Mouse (Mus musculus) lung, embryonic 15.5 days (tissue): Measurements from ENCODE around the gene Hcn3. TPM values are rescaled to one million over a fixed set of nuclear protein-coding genes. Genes with fewer than 3 reads are reported as not detected.
A peak's percentile ranks its signal among the peaks of the same experiment; 100 is the strongest.

Experiments
- ATAC-seq: fragments of 200-750 bp; cut with Nextera tagmentation; 2 replicates; pipeline ENCODE4 v1.8.0; 2017; ENCODE audit warnings: moderate number of reproducible peaks, borderline replicate concordance; ENCODE audit not compliant: low FRiP score, low TSS enrichment; ENCODE audit errors: extremely low read depth
- H3K27ac ChIP-seq: fragments of 300-500 bp; sonication (generic); 2 replicates; pipeline ENCODE4 v1.5.1; 2015; ENCODE audit warnings: moderate library complexity, mild to moderate bottlenecking, inconsistent platforms
- H3K27me3 ChIP-seq: fragments of 300-500 bp; sonication (generic); 2 replicates; pipeline ENCODE4 v1.6.1; 2015; ENCODE audit warnings: inconsistent platforms
- H3K36me3 ChIP-seq: fragments of 300-500 bp; sonication (generic); 2 replicates; pipeline ENCODE4 v1.6.1; 2015; ENCODE audit warnings: inconsistent platforms
- H3K4me1 ChIP-seq: fragments of 300-500 bp; sonication (generic); 2 replicates; pipeline ENCODE4 v1.6.1; 2015; ENCODE audit warnings: inconsistent platforms
- H3K4me2 ChIP-seq: fragments of 300-500 bp; sonication (generic); 2 replicates; pipeline ENCODE4 v1.6.1; 2015; ENCODE audit warnings: inconsistent platforms, mild to moderate bottlenecking, moderate library complexity
- H3K4me3 ChIP-seq: fragments of 300-500 bp; sonication (generic); 2 replicates; pipeline ENCODE4 v1.5.1; 2015; ENCODE audit warnings: mild to moderate bottlenecking, inconsistent platforms
- H3K9ac ChIP-seq: fragments of 300-500 bp; sonication (generic); 2 replicates; pipeline ENCODE4 v1.6.1; 2015; ENCODE audit warnings: inconsistent platforms
- H3K9me3 ChIP-seq: fragments of 300-500 bp; sonication (generic); 2 replicates; pipeline ENCODE4 v1.6.1; 2016; ENCODE audit warnings: inconsistent platforms
- WGBS: fragments of 180-500 bp; shearing (Covaris S2); methylation state at CpG from one replicate; pipeline ENCODE4 v1.1.7; 2015; 5-methylcytosine and 5-hydroxymethylcytosine counted together
- polyA plus RNA-seq: library from polyadenylated mRNA; unstranded; fragments of >200 nt; fragmentation: Nextera tagmentation; extraction: Ambion mirVana; gene quantifications from 2 replicates; pipeline ENCODE4 v1.2.1, GENCODE M21; 2015

Gene Hcn3
- polyA plus RNA-seq, 1 experiment from 2014 or later, result 1.9 TPM

DNA sequence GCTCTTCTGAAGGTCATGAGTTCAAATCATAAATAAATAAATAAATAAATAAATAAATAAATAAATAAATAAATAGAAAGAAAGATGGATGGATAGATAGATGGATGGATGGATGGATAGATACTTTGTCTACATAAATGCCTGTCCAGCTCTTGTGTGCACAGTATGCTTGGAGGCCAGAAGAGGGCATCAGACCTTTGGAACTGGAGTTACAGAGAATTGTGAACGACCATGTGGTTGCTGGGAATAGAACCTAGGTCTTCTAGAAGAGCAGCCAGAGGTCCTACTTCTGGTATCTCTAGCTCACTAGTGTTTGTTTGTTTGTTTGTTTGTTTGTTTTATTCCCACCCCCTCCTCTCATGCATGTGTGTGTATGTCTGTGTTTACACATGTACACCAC is 33.4 kb upstream of the Hcn3 start:
- Histone ChIP-seq H3K9me3 (no peaks in the 10 kb centered on the region), H3K4me1 (peaks cover 9% of the 10 kb centered on the region; the same call in 1 of the 2 replicates), H3K9ac (no peak overlapping the region), H3K36me3 (no peaks in the 10 kb centered on the region), H3K27me3 (no peaks in the 10 kb centered on the region), H3K27ac (no peak overlapping the region), H3K4me3 (no peak overlapping the region), H3K4me2 (no peak overlapping the region)
- WGBS, result 66% methylated on average over 1 of the region's 1 CpGs
- ATAC-seq, result no peak

DNA sequence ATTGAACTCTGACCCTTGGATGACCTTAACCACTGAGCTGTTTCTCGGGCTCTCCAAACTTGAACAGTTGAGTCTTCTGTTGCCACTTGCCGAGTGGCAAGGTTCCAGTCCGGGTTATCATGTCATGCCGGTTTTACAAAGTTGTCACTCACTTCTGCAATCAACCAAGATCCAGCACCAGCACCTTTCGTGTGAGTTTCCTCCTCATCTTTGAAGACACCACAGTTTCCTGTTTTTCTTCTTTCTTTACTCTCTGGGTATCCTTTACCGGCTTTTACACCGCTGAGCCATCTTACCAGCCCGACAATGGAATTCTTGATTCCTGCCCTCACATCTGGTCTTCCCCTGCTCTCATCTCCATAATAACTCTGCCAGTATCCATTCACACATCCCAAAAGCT is 30.4 kb upstream of the Hcn3 start:
- Histone ChIP-seq H3K9me3 (no peaks in the 10 kb centered on the region), H3K36me3 (no peaks in the 10 kb centered on the region), H3K27ac (no peak overlapping the region), H3K4me1 (no peaks in the 10 kb centered on the region), H3K4me3 (no peak overlapping the region), H3K4me2 (no peak overlapping the region), H3K27me3 (no peaks in the 10 kb centered on the region), H3K9ac (no peak overlapping the region)
- WGBS, result 70% methylated on average over 8 of the region's 8 CpGs
- no peak for ATAC-seq

DNA sequence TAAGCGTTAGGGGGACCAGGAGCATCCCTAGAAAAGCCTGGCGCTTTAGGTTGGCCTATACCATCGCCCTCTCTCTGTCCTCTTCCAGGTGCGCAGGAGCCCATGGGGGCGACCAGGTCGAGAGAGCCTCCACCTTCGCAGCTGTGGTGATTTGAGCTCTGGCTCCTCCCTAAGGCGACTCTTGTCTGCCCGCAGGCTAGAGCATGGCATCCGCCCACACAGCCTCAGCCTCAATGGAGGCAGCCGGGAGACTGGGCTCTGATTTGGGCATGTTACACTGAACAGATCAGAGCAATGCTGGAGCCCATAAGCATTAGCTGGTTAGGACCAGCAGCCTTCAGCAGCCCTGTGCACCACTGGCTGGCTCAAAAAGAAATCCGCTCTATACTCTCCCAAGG is 28.5 kb upstream of the Hcn3 start:
- H3K4me2 ChIP-seq, result no peak overlapping the region

DNA sequence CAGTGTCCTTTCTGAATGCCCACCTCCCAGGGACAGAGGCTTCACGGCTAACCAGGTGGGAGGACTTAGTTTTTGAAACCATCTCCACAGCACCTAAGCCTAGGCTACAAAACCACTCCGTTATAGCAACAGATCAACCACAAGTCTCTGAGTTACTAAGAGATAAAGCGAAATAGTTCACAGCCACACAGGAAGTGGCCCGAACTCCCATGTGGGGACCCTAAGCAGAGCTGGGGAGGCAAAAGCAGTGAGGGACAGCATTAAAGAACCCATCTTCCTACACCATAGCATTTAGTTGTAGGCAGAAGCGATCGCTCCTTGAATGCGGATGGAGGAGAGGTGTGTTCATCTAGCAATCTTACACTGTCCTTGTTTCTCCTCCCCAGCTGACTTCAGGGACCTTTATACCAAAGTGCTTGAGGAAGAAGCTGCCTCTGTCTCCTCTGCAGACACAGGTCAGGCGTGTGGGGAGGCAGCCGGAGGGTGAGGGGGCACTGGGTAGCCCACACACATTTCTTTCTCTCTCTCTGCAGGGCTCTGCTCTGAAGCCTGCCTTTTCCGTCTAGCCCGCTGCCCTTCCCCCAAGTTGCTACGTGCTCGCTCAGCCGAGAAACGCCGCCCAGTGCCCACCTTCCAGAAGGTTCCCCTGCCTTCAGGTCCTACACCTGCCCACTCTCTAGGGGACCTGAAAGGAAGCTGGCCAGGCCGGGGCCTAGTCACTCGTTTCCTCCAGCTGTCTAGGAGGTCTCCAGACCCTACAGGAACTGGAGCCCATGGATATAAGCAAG is 27.9 kb upstream of the Hcn3 start:
- no peak overlapping the region for H3K4me2 ChIP-seq
- H3K9me3 ChIP-seq, result no peaks in the 10 kb centered on the region
- no peak overlapping the region for H3K9ac ChIP-seq
- no peaks in the 10 kb centered on the region for H3K27me3 ChIP-seq
- 78% methylated on average over 18 of the region's 18 CpGs for WGBS
- no peak for ATAC-seq
- H3K36me3 ChIP-seq, result no peaks in the 10 kb centered on the region
- no peak overlapping the region for H3K27ac ChIP-seq
- peaks cover 13% of the 10 kb centered on the region for H3K4me1 ChIP-seq
- H3K4me3 ChIP-seq, result no peak overlapping the region

More for the DNA sequence above, 28.5 kb upstream of the Hcn3 start:
- H3K4me3 ChIP-seq, result no peak overlapping the region
- no peaks in the 10 kb centered on the region for H3K27me3 ChIP-seq
- WGBS, result 73% methylated on average over 12 of the region's 12 CpGs
- no peaks in the 10 kb centered on the region for H3K9me3 ChIP-seq
- peaks cover 11% of the 10 kb centered on the region for H3K4me1 ChIP-seq
- no peak overlapping the region for H3K9ac ChIP-seq
- H3K36me3 ChIP-seq, result no peaks in the 10 kb centered on the region
- ATAC-seq, result no peak
- H3K27ac ChIP-seq, result no peak overlapping the region

DNA sequence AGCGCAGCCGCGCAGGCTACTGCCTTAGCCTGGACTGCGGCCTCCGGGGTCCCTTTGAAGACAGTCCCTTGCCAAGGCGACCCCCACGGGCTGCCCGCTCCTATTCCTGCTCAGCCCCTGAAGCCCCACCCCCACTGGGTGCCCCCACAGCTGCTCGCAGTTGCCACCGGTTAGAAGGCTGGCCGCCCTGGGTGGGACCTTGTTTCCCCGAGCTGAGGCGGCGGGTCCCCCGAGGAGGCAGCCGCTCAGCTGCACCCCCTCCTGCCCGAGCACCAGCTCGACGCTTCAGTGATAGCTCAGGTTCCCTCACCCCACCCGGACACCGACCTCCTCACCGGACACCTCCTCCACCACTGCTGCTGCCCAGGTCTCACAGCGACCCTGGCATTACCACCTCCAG is 27.2 kb upstream of the Hcn3 start:
- H3K36me3 ChIP-seq, result no peaks in the 10 kb centered on the region
- H3K4me2 ChIP-seq, result no peak overlapping the region
- 49% methylated on average over 23 of the region's 23 CpGs for WGBS
- ATAC-seq, result no peak
- no peaks in the 10 kb centered on the region for H3K9me3 ChIP-seq
- H3K9ac ChIP-seq, result no peak overlapping the region
- peaks cover 20% of the 10 kb centered on the region for H3K4me1 ChIP-seq
- no peaks in the 10 kb centered on the region for H3K27me3 ChIP-seq
- no peak overlapping the region for H3K27ac ChIP-seq
- H3K4me3 ChIP-seq, result no peak overlapping the region

DNA sequence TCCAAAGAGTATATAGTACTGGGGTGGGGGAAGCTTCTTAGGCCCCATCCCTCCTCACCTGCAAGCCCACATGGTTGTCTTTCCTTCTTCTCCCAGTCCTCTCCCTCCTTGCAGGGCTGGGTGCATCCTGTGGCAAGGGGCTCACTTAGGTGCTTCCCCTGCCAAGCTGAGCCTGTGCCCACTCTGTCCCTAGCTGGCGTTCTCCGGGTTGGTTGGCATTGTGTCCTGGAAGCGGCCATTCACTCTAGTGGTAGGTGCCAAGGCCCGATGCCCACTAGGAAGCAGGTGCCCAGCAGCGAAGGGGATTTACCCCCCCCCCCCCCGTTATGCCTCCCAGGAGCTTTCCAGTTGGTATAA is 23.9 kb upstream of the Hcn3 start:
- Histone ChIP-seq H3K36me3 (peaks cover 29% of the 10 kb centered on the region), H3K4me3 (peak overlapping the region; percentile 72), H3K9me3 (no peaks in the 10 kb centered on the region), H3K27me3 (no peaks in the 10 kb centered on the region), H3K4me1 (peaks cover 22% of the 10 kb centered on the region), H3K9ac (peak overlapping the region; percentile 71; the same call in 1 of the 2 replicates), H3K4me2 (peak overlapping the region; percentile 95), H3K27ac (no peak overlapping the region)
- 73% methylated on average over 6 of the region's 6 CpGs for WGBS
- ATAC-seq, result no peak

DNA sequence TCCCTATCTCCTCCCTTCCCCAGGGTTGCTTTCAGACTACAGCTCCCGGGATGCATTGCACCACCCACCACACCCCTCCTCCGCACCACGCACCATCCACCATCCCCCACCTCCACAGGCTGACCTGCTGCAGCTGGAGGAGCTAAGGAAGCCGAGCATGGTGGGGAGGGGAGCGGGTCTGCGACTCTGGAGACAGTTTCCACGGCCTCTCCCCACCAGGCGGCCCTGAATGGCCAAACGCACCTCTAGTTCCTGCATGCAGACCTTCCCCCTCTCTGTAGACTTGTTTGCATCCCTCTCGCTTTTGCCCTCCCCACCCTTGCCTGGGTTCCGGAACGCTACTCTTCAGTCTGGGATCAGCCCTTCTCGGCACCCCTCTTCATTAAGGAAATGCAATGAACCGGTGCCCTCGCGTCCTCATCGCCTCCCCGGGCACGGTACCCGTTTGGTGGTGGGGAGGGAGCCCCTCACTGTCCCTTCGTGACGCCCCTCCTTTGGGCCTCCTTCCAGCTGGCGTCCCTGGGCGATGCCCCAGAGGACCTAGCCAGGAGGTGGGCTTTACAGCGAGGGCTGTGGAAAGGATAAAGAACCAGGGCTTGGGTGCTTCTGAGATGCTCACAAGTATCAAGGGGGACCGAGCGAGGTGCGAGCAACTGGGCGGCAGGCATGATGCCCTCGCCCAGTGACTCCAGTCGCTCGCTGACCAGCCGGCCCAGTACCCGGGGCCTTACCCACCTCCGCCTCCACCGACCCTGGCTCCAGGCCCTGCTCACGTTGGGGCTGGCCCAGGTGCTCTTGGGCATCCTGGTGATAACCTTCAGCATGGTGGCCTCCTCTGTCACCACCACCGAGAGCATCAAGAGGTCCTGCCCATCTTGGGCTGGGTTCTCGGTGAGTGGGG is 23.3 kb upstream of the Hcn3 start, which contains the start of gene Fam189b:
Gene Fam189b (plus strand): TSS at position 86 of the 901 bp plus-strand sequence.
- Histone ChIP-seq H3K4me3 (peak within 1 kb of the TSS; percentile 72), H3K4me1 (peaks cover 28% of the 10 kb centered on the region), H3K9me3 (no peaks in the 10 kb centered on the region), H3K27ac (peak within 1 kb of the TSS; percentile 67), H3K9ac (peak within 1 kb of the TSS; percentile 71), H3K4me2 (peak within 1 kb of the TSS; percentile 95), H3K27me3 (no peaks in the 10 kb centered on the region), H3K36me3 (peaks cover 30% of the 10 kb centered on the region)
- ATAC-seq, result peak; percentile 95
- WGBS, result 5% methylated on average over 39 of the region's 39 CpGs

DNA sequence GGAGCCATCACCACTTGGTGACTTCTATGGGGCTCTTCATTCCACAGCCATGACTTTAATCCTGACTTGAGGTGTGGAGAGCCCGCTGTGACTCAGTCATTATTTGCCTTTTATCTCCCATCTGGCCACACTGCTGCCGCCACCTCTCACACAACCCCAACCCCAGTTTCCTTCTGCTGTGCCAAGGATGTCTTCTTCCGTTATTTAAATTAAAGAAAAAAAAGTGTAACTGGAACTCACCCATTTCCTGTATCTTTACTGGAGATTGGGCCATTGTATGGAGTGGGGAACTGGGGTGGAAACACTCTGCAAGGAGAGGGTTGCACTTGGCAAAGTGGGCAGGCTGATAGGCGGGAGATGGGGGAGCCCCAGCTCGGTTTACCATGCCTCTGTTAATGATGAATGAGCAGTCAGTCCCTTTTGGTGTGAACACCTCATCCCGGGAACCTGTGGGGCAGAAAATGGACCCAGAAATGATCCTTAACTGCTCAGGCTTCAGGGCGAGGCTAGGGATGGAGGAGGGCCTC is 22.6 kb upstream of the Hcn3 start:
- Histone ChIP-seq H3K4me3 (peak overlapping the region; percentile 72), H3K4me1 (peaks cover 33% of the 10 kb centered on the region), H3K9me3 (no peaks in the 10 kb centered on the region), H3K27ac (peak overlapping the region; percentile 67; the same call in 1 of the 2 replicates), H3K36me3 (peaks cover 30% of the 10 kb centered on the region), H3K9ac (no peak overlapping the region), H3K4me2 (peak overlapping the region; percentile 95), H3K27me3 (no peaks in the 10 kb centered on the region)
- peak; percentile 4; the same call in 1 of the 2 replicates for ATAC-seq
- WGBS, result 39% methylated on average over 7 of the region's 7 CpGs

DNA sequence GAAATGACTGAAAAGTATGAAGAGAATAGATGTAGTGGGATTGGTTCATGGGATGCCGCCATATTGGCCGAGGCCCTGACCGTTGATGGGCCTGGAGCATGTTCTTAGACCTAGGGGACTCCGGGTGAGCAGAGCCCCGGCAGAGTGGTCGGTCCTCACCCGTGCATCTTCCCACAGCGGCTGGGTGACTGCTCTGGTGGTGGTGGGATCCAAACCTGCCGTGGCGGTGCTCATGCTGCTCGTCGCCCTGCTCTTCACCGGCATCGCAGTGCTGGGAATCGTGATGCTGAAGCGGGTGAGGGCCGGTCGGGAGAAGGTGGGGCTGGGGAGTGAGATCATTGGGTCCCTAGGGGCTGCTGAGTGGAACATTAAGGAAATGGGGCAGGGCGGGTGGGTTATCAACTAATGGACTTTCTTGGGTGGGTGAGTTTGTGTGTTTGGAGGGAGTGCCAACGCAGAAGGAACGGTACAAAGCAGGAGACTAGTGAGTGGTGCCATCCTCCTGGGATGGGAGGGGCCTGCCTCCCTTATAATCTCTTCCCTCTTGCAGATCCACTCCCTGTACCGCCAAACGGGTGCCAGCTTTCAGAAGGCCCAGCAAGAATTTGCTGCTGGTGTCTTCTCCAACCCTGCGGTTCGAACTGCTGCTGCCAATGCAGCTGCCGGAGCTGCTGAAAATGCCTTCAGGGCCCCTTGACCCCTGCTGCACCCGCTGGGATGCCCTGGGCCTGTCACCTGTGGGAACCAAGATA is 21.9 kb upstream of the Hcn3 start:
- Histone ChIP-seq H3K4me2 (no peak overlapping the region), H3K36me3 (peaks cover 30% of the 10 kb centered on the region), H3K9ac (no peak overlapping the region), H3K9me3 (no peaks in the 10 kb centered on the region), H3K4me3 (no peak overlapping the region), H3K27ac (no peak overlapping the region), H3K4me1 (peaks cover 33% of the 10 kb centered on the region), H3K27me3 (no peaks in the 10 kb centered on the region)
- no peak for ATAC-seq
- 86% methylated on average over 25 of the region's 27 CpGs for WGBS

DNA sequence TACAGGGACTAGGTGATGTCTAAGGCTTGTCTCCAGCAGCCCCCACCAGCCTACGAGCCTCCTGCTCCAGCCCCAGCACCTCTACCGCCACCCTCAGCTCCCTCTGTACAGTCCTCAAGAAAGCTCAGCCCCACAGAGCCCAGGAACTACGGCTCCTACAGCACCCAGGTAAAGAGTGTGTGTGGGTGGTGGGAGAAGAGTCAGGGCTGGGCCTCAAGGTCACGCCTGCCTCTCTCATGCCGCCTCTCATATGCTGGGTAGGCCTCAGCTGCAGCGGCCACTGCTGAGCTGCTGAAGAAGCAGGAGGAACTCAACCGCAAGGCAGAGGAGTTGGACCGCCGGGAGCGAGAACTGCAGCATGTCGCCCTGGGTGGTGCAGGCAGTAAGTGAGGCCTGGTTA is 19.1 kb upstream of the Hcn3 start:
- Histone ChIP-seq H3K4me2 (no peak overlapping the region), H3K4me1 (peaks cover 31% of the 10 kb centered on the region), H3K9ac (0 out of 2 replicates have a peak overlapping the region, but pooled peaks have one; percentile 85), H3K9me3 (no peaks in the 10 kb centered on the region), H3K27ac (no peak overlapping the region), H3K4me3 (0 out of 2 replicates have a peak overlapping the region, but pooled peaks have one; percentile 85), H3K27me3 (no peaks in the 10 kb centered on the region), H3K36me3 (peaks cover 57% of the 10 kb centered on the region)
- WGBS, result 90% methylated on average over 11 of the region's 11 CpGs
- no peak for ATAC-seq

DNA sequence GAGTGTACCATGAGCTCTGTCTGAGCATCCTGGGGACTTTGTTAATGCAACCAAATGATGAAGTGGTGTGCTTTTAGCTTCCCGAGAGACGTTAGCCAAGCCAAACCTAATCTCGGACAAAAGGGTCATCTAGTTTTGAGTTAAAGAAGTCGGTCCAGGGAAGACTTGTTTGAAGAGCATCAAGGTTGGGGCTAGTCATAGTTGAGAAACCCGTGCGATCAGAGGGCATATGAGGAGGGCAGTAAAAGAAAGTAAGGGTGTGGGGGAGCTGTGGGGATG is 18.1 kb upstream of the Hcn3 start:
- WGBS, result 4% methylated on average over 6 of the region's 6 CpGs
- H3K36me3 ChIP-seq, result peaks cover 67% of the 10 kb centered on the region

More for the DNA sequence above, 18.1 kb upstream of the Hcn3 start:
- no peaks in the 10 kb centered on the region for H3K27me3 ChIP-seq
- H3K9ac ChIP-seq, result peak overlapping the region; percentile 85
- peak overlapping the region; percentile 85 for H3K4me3 ChIP-seq
- H3K9me3 ChIP-seq, result no peaks in the 10 kb centered on the region
- peak overlapping the region; percentile 68; the same call in 1 of the 2 replicates for H3K27ac ChIP-seq
- no peak for ATAC-seq
- peaks cover 23% of the 10 kb centered on the region for H3K4me1 ChIP-seq
- H3K4me2 ChIP-seq, result peak overlapping the region; percentile 88
